Mouse (Mus musculus): ENCODE measurements at regions not wholly inside any gene's neighbourhood (a gene's known extent, or its start where the extent isn't known, plus 50 kb on each side); places are given as distances from the start of the nearest gene placed in this dataset.
"Not testable (repeated sequence)": the region's sequence is repeated elsewhere in the genome, so short reads cannot be mapped to it uniquely, and the experiment has no call there.

DNA sequence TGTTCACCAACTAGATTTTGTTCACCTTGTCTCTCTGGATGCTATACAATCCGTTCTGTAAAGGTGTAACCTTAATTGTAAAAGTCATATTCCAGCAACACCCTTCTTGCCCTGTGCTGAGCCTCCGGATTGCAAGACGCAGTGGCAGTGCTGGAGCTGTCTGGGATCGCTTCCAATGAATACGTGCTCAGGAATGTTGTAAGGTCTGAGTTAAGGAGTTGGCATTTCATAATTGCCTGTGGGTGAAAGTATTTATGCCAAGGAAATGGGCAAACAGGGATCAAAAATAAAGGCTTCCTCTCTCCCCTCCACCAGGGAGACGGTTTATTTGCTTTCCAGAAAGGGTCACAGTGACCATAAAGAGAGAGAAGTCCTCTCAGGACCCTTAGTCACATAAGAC lies 93.3 kb downstream of the Apob start:
- Histone ChIP-seq H3K36me3 (no peaks in the 10 kb centered on the region), H3K4me3 (no peak overlapping the region), H3K9ac (no peak overlapping the region), H3K27ac (no peak overlapping the region), H3K27me3 (no peaks in the 10 kb centered on the region), H3K9me3 (no peaks in the 10 kb centered on the region), H3K4me1 (no peaks in the 10 kb centered on the region), H3K4me2 (no peak overlapping the region)
- ATAC-seq (ENCODE audit: borderline replicate concordance, extremely low read depth, low FRiP score, low TSS enrichment), result no peak
- 60% methylated on average over 6 of the region's 6 CpGs for WGBS

DNA sequence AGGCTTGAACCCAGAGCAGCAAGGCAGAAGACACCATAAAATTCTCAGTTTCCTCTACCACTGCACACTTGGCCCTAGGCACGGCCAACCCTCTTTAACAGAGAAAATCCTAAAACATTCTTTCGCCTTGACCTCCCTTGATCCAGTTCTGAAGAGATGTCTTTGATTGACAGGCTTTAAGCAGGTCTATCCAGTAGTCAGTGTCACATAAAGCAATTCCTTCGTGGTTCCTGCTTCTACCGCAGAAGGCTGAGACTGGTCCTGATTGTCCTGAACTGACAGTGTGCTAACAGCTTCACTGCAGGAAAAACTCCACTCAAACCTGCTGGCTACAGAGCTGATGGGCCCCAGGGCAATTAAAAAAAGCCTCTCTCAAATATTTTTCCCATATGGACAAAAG lies 93.8 kb downstream of the Apob start:
- no peak for ATAC-seq (ENCODE audit: borderline replicate concordance, extremely low read depth, low FRiP score, low TSS enrichment)
- Histone ChIP-seq H3K4me1 (no peaks in the 10 kb centered on the region), H3K4me3 (no peak overlapping the region), H3K27ac (no peak overlapping the region), H3K9me3 (no peaks in the 10 kb centered on the region), H3K27me3 (no peaks in the 10 kb centered on the region), H3K4me2 (no peak overlapping the region), H3K9ac (no peak overlapping the region), H3K36me3 (no peaks in the 10 kb centered on the region)
- 71% methylated on average over 4 of the region's 4 CpGs for WGBS

DNA sequence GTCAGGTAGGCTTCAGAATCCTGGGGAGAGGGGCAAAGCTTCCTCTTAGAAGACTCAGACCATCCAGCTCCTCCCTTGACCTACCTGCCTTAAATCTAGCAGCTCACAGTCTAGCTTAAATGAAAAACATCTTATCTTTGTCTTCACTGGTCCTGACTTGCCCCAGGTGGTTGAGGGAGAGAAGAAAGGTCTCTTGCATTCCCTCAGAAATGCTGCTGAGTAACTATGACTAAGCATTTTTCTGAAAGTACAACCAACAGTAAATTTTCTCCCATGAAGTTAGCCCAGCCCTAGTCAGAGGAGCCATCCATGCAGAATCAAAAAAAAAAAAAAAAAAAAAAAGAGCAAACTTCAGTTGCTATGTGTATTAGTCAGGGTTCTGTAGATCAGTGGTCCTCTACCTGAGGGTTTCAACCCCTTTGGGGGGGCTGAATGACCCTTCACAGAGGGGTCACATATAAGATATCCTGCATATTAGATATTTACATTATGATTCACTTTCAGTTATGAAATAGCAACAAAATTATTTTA lies 98.6 kb downstream of the Apob start:
- H3K9me3 ChIP-seq, result no peaks in the 10 kb centered on the region
- H3K27ac ChIP-seq, result no peak overlapping the region
- H3K9ac ChIP-seq, result no peak overlapping the region
- H3K27me3 ChIP-seq, result no peaks in the 10 kb centered on the region
- no peak overlapping the region for H3K4me2 ChIP-seq
- H3K36me3 ChIP-seq, result no peaks in the 10 kb centered on the region
- no peaks in the 10 kb centered on the region for H3K4me1 ChIP-seq
- ATAC-seq (ENCODE audit: borderline replicate concordance, extremely low read depth, low FRiP score, low TSS enrichment), result no peak
- H3K4me3 ChIP-seq, result no peak overlapping the region

DNA sequence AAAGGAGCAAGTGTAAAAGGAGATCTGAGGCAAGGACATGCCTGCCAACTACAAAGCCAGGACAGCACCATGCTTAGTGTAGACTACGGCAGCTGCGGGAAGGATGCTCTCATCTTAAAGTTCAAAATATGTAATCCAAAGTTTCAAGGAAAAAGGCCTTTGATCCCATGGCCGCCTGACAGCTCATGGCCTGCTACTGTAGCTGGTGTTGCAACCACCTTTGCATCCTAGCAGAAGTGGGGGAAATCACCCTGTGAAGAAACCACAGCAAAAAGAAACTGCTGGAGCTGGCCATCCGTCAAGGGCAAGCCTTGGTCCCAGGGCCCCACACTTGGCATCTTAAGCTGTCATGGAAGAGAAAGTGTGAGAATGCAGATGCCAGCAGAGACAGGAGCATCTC lies 99.9 kb downstream of the Apob start:
- Histone ChIP-seq H3K4me3 (no peak overlapping the region), H3K9me3 (no peaks in the 10 kb centered on the region), H3K36me3 (no peaks in the 10 kb centered on the region), H3K9ac (no peak overlapping the region), H3K4me1 (no peaks in the 10 kb centered on the region), H3K27me3 (no peaks in the 10 kb centered on the region), H3K27ac (no peak overlapping the region), H3K4me2 (no peak overlapping the region)
- ATAC-seq (ENCODE audit: borderline replicate concordance, extremely low read depth, low FRiP score, low TSS enrichment), result no peak
- 74% methylated on average over 4 of the region's 4 CpGs for WGBS

DNA sequence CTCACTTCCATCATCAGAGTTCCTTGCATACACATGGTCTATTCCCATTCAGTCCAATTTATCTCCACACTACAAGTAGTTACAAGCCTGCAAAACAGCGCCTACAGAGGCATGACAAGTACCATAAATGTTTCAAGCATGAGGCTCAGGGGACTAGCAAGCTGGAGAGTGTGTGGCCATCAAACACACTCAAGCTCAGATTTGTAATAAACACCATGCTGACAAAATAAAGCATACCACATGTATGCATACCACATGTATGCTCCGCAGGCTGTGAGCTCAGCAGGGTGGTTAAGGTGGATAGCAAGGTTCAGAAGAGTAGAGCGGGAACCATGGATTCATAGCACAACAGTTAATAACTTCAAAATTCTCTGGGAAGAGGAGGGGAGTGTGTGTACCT lies 100.6 kb downstream of the Apob start:
- H3K4me1 ChIP-seq, result no peaks in the 10 kb centered on the region
- no peak for ATAC-seq (ENCODE audit: borderline replicate concordance, extremely low read depth, low FRiP score, low TSS enrichment)
- no peaks in the 10 kb centered on the region for H3K27me3 ChIP-seq
- 80% methylated on average over 3 of the region's 3 CpGs for WGBS
- H3K36me3 ChIP-seq, result no peaks in the 10 kb centered on the region
- no peaks in the 10 kb centered on the region for H3K9me3 ChIP-seq
- no peak overlapping the region for H3K4me2 ChIP-seq
- H3K27ac ChIP-seq, result no peak overlapping the region
- no peak overlapping the region for H3K9ac ChIP-seq
- no peak overlapping the region for H3K4me3 ChIP-seq

DNA sequence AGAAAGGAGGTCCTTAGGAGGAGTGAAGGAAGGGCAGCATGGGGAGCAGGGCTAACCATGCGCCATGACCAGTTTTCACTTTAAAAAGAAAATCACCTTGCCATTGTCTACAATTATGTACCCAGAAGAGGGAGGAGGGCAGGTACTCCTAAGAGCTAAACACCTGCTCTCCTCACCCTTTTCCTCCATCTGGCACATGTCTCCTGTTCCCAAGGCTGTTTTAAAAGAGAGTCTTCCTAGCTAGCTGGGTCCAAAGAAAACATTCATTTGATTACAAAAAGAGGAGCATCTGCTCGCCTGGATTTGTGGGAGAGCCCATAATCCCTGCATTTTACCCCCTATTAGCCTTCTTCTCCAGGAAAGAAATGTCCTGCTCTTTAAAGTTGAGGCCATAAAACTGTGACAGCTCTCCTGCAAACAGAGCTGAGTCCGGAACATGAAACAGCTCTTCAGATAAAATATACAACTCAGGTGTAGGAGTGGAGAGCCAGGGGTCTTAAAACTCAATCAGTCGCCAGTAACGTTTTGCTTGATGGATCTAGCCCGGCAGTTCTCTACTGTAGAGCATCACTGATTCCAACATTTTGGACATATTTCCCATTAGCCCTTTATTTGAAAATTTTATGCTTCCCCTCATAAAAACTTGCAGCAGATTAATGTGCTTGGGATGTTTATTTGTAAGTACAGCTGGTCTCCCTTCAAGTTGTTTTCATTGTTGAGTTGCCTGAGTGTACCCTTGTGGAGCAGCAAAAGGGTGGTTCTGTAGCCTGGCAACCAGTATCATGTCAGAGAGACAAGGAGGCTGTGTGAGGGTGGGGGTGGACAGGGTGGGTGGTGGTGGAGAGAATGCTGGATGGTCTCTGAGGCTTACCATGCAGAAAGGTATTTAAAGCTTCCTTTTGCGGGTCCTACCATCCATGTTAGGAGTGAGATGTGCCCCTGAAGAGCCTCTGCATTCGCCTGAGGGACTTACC lies 105.5 kb downstream of the Apob start:
- H3K4me1 ChIP-seq, result no peaks in the 10 kb centered on the region
- no peaks in the 10 kb centered on the region for H3K36me3 ChIP-seq
- H3K27me3 ChIP-seq, result no peaks in the 10 kb centered on the region
- WGBS, result 65% methylated on average over 8 of the region's 8 CpGs
- no peaks in the 10 kb centered on the region for H3K9me3 ChIP-seq
- H3K4me2 ChIP-seq, result no peak overlapping the region
- H3K27ac ChIP-seq, result no peak overlapping the region
- H3K9ac ChIP-seq, result no peak overlapping the region
- ATAC-seq (ENCODE audit: borderline replicate concordance, extremely low read depth, low FRiP score, low TSS enrichment), result no peak
- H3K4me3 ChIP-seq, result no peak overlapping the region

DNA sequence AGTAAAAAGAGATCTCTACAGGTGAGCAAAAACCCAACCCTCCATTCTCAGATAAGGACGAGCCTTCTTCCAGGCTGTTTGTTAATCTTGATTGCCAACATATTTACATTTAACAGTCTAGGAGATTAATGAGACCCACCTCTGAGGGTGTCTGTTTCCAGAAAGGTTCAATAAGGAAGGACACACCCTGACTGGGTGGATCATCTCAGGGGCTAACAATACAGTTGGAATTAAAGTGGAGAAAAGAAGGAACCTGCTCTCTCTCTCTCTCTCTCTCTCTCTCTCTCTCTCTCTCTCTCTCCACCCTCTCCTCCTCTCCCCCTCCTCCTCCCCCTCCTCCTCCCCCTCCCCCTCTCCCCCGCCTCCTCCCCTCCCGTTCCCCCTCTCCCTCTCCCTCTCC lies 110.5 kb downstream of the Apob start:
- Histone ChIP-seq H3K27ac (no peak overlapping the region), H3K4me2 (no peak overlapping the region), H3K9me3 (no peaks in the 10 kb centered on the region), H3K4me1 (no peaks in the 10 kb centered on the region), H3K36me3 (no peaks in the 10 kb centered on the region), H3K4me3 (no peak overlapping the region), H3K27me3 (no peaks in the 10 kb centered on the region), H3K9ac (no peak overlapping the region)
- ATAC-seq (ENCODE audit: borderline replicate concordance, extremely low read depth, low FRiP score, low TSS enrichment), result no peak
- WGBS, result 24% methylated on average over 1 of the region's 3 CpGs

DNA sequence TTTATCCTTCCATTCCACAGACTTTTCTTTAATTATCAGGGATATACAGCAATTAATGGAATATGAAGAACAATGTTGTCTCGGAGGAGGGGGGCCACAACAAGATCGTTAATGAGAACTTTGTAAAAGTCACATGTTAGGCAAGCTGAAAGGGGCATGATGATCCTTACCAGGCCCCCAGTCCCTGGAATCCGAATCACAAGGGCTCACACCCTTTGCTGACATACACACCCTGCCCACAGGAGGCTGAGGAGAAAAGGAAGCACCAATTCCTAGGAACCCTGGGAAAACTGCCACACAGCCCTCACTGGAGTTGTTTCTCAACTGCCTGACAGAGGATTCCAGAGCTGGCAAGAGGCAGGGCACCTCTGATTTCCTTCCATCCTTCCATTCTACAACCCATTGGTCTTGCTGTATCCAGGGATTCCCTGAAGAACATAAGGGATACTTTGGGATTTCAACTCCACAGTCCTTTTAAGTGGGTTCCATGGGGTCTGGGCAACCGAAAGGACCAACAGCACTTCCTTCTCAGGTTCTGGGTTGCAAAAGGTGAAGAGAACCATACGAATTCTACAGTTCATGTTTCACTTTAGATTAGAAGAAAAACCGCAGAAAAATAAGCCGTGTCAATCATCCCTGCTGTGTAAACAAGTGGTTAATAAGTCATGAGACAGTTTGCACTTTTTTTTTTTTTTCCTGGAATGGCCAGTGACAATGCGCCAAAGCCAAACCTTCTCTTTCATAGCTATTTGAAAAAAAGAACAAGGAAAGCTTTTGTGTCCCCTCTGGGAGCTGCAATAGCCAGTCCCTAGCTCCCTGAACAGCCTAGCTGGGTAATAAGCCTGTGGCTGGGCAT lies 112.2 kb downstream of the Apob start:
- Histone ChIP-seq H3K4me2 (no peak overlapping the region), H3K27me3 (no peaks in the 10 kb centered on the region), H3K36me3 (no peaks in the 10 kb centered on the region), H3K9ac (no peak overlapping the region), H3K27ac (no peak overlapping the region), H3K4me1 (no peaks in the 10 kb centered on the region), H3K4me3 (no peak overlapping the region), H3K9me3 (no peaks in the 10 kb centered on the region)
- ATAC-seq (ENCODE audit: borderline replicate concordance, extremely low read depth, low FRiP score, low TSS enrichment), result no peak
- 52% methylated on average over 8 of the region's 8 CpGs for WGBS

DNA sequence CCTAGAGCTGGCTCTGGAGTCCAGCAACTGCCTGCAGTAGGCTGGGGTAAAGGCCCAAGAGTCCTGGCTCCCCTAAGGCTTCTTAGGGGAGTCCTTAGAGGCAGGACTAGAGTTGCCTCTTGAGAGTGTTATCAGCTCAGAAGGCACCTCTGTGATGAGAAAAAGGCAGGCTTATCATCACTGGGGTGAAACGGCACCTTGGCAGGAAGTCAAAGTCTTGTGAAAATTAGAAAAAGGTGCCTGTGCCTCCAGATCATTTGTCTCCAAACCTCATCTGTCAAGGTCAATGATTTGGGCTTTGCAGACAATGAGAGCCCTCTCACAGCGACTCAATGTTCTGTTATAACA lies 112.8 kb downstream of the Apob start:
- H3K4me1 ChIP-seq, result no peaks in the 10 kb centered on the region
- no peak overlapping the region for H3K27ac ChIP-seq
- no peaks in the 10 kb centered on the region for H3K36me3 ChIP-seq
- no peak overlapping the region for H3K4me2 ChIP-seq
- no peaks in the 10 kb centered on the region for H3K27me3 ChIP-seq
- no peak for ATAC-seq (ENCODE audit: borderline replicate concordance, extremely low read depth, low FRiP score, low TSS enrichment)
- 37% methylated on average over 2 of the region's 2 CpGs for WGBS
- no peak overlapping the region for H3K4me3 ChIP-seq
- H3K9ac ChIP-seq, result no peak overlapping the region
- no peaks in the 10 kb centered on the region for H3K9me3 ChIP-seq

DNA sequence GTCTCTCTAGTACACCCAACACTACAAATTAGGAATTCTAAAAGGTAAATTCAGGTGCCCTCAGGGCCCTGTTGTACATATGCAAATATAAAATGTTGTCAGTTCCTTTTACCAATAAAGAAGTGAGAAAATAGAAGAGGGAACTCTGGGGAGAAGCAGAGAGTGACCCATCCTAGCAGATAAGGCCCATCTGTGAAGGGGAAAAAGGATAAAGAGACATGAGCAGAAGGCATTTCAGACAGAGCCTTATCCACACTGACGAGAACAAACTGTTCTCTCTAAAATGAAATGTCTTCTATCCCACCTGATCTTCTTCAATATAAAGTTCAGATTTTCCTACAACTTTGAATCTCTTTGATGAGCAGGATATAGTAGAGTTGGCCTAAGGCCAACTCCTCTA lies 114.5 kb upstream of the Ldah start:
- no peaks in the 10 kb centered on the region for H3K9me3 ChIP-seq
- no peak overlapping the region for H3K9ac ChIP-seq
- ATAC-seq (ENCODE audit: borderline replicate concordance, extremely low read depth, low FRiP score, low TSS enrichment), result no peak
- no peaks in the 10 kb centered on the region for H3K36me3 ChIP-seq
- H3K27me3 ChIP-seq, result no peaks in the 10 kb centered on the region
- H3K4me2 ChIP-seq, result no peak overlapping the region
- no peak overlapping the region for H3K27ac ChIP-seq
- no peak overlapping the region for H3K4me3 ChIP-seq
- WGBS, result 74% methylated on average over 1 of the region's 1 CpGs
- no peaks in the 10 kb centered on the region for H3K4me1 ChIP-seq

DNA sequence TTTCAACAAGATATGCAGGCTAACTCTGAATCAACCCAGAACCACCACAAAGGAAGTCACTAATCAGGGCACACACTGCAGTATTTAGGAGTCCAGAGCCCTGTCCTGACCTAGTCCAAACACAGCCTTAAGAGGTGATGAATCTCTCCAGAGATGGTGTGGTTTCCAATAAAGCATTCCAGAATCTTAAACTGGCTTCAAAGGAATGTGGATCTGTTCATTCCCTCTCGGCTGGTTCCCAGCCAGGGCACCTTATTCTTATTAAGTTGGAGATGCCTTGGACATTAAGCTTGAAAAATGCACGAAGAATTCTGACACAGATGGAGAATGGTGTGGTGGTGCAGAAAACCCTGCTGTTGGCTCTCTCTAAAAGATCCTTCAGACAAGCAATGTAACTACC lies 112.0 kb upstream of the Ldah start:
- Histone ChIP-seq H3K27me3 (no peaks in the 10 kb centered on the region), H3K9ac (no peak overlapping the region), H3K4me2 (no peak overlapping the region), H3K27ac (no peak overlapping the region), H3K36me3 (no peaks in the 10 kb centered on the region), H3K4me3 (no peak overlapping the region), H3K9me3 (no peaks in the 10 kb centered on the region), H3K4me1 (no peaks in the 10 kb centered on the region)
- no peak for ATAC-seq (ENCODE audit: borderline replicate concordance, extremely low read depth, low FRiP score, low TSS enrichment)
- WGBS, result 44% methylated on average over 2 of the region's 2 CpGs

DNA sequence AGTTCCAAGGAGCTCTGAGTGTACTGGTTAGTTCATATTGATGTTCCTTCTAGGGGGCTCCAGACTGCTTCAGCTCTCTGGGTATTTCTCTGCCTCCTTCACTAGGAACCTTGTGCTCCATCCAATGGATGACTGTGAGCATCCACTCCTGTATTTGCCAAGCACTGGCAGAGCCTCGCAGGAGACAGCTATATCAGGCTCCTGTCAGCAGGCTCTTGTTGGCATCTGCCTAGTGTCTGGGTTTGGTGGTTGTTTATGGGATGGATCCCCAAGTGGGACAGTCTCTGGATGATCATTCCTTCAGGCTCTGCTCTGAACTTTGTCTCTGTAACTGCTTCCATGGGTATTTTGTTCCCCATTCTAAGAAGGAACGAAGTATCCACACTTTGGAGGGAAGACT lies 109.5 kb upstream of the Ldah start:
- not testable (repeated sequence) for H3K9me3 ChIP-seq; H3K9ac ChIP-seq; ATAC-seq (ENCODE audit: borderline replicate concordance, extremely low read depth, low FRiP score, low TSS enrichment); H3K27me3 ChIP-seq; H3K4me2 ChIP-seq; H3K36me3 ChIP-seq; H3K27ac ChIP-seq; H3K4me3 ChIP-seq; H3K4me1 ChIP-seq
- 56% methylated on average over 2 of the region's 2 CpGs for WGBS

Data from lung, embryonic 15.5 days (tissue).